Mouse (Mus musculus): ENCODE measurements around the gene Fut9.

DNA sequence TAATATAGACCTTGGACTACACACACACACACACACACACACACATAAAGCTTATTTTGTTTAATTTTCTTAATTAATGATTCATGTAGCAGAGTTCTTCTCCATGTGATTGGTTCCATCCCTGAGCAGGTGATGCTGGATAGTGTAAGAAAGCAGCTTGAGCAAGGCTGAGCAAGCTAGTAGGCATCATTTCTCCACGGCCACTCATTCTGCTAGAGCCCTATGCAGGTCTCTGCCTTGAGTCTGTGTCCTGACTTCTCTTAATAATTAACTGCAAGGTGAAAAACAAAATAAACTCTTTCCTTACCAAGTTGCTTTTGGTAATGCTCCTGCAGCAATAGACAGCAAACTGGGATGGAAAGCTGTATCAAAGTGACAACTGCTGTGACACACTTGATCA lies 152.5 kb downstream of the Fut9 start:
- TF ChIP-seq CTCF (IDR thresholded peaks at IDR 0.05; ENCODE audit: extremely low read depth, insufficient read depth, low read length) = no peak
- no peak for TF ChIP-seq POLR2A (IDR thresholded peaks at IDR 0.05; ENCODE audit: extremely low read depth, insufficient read depth, low read length)
